Mouse (Mus musculus): ENCODE results near the gene Pxmp4.

The Pxmp4 gene

DNA sequence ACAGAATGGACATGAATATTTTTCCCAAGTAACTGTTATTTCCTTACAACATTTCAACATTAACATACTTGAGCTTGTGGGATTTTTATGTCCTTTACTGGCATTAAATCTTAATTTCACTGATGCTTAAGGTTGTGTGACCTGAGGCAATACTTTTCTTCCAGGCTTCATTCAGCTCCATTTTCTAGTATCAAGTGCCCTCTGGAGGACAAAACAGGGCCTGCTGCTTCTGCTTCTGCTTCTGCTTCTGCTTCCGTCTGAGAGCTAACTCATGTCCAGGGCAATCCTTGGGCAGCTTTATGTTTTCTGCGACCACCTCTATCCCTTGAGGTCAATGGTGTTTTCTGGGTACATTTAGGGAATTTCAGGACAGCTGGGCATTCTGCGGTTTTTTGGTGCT lies 63.8 kb downstream of the Pxmp4 start:
- DNase-seq: peak; percentile 56

DNA sequence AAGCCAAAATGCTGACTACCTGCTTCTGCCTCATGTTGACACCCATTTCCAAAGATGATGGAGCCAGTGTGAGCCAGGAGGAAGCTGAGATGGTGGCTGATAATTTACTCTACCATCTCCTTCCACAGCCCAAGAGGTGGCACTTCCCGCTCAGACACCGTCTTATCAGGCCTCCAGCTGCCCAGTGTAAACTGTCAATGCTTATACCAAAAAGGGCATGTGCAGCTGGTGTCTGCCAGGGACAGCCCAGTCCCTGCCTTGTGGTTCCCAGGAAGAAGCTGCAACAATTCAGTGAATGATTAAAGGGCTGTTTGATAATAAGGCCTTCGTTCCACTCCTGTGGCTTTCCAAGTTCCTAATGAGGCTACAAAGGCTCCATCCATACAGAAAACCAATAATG lies 64.8 kb downstream of the Pxmp4 start:
- DNase-seq: no peak

DNA sequence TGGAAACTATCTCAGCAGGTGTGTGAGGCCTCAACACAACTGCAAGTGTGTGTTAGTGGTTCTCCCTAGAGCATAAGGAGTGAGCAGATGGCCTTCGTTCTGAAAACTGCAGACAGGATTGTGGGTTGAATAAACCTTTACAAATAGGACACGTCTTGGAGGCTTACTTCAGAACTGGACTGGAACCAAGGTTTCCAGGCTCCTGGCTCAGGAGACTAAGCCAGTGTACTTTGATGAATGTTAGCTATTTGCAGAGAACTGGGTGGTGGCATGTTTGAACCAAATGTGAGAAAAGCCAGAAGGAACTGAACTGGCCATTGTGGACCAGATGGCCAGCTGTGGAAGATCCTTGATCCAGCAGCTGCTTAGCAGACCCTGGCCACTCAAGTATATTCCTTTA lies 65.2 kb downstream of the Pxmp4 start:
- DNase-seq: peak; percentile 68

Data from cerebellum, adult 9-10 months (tissue).